Mouse (Mus musculus): Measurements from ENCODE around the gene Dnajc6. TPM values are rescaled to one million over a fixed set of nuclear protein-coding genes. Genes with fewer than 3 reads are reported as not detected.

Dnajc6 gene
- 0.44 and 0.59 TPM in 2 replicates for polyA plus RNA-seq (2012; rRNA removed)

DNA sequence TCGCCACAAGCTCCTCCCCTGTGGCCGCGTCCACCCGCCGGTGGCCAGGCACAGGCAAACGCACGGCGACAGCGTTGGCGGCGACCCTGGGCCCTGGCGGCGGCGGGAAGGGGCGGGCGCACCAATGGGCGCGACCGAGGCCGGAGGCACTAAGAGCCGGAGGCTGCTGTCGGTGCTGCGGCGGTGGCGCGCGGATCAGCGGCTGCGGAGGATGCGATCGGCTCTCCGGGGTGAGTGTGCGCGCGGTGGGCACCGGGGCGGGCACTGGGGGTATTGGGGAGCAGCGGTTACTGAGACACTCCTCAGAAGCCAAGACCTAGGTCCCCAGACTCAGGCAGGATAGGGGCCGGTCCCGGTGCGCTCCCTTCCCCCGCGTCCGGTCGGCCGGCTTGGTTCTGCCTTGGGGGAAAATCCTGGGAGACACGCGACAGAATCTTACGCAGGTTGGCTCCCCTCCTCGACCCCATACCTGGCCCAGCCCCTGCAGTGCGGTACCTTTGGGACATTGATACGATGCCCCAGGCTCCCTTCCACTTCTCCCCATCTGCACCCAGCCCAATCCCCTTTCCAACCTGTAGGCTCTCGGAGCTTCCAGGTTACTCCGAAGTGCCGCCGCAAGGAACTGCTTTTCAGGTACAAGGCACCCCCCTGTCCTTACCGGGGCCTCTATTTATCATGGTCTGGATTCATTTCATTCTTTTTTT is at the start of gene Dnajc6:
TSS of gene Dnajc6 (plus strand) at position 115 of the 704 bp plus-strand sequence.

DNA sequence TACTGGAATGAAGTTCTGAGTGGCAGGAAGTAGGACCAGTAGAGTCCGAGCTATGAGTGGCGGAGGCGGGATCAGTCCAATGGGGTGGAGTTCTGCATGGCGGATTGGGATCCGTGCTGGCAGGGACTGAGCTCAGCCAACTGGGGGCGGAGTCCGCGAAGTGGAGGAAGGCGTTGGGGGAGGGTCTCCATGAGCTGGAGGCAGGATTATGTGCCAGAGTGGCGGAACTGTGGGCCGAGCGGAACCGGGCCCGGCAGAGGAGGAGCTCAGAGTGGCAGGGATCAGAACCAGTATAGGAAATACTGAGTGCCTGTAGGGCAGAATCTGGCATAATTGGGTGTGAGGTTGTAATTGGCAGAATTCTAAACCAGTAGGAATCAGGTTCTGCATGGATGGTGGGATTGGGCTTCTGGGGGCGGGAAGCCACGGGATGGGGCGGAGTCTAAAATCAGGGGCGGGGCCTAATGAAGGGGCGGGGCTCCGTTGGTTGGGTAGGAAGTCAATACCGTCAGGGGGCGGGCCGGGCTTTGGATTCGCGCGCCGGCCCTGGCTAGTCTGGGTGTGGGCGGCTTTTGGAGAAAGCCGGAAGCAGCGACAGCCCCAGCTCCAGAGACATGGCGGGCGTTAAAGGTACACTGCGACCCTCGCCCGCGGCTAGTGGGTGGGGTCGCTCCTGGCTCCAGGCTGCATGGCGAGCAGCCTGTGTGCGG is 150.9 kb downstream of the Dnajc6 start, which contains the start of gene Leprot:
TSS of gene Leprot (plus strand) at position 523 of the 710 bp plus-strand sequence.

Other genes starting within 250 kb of the Dnajc6 start
- gene Jak1, start 231.4 kb upstream of the Dnajc6 start, polyA plus RNA-seq (2012; rRNA removed) = 25.7 and 28.1 TPM in 2 replicates
- gene Ak4, start 77.4 kb upstream of the Dnajc6 start, polyA plus RNA-seq (2012; rRNA removed) = 4.0 and 5.0 TPM in 2 replicates
- gene Leprot, start 151.1 kb downstream of the Dnajc6 start, polyA plus RNA-seq (2012; rRNA removed) = 52.2 and 63.2 TPM in 2 replicates
- gene Lepr, start 220.8 kb downstream of the Dnajc6 start, polyA plus RNA-seq (2012; rRNA removed) = 1.4 and 2.0 TPM in 2 replicates